Mouse (Mus musculus) hindbrain, postnatal 0 days (tissue): ENCODE measurements at regions not wholly inside any gene's neighbourhood (a gene's known extent, or its start where the extent isn't known, plus 50 kb on each side); places are given as distances from the start of the nearest gene placed in this dataset.

Experiments
- ATAC-seq: fragments of 200-750 bp; cut with Nextera tagmentation; 2 replicates; pipeline ENCODE4 v1.8.0; 2017; ENCODE audit warnings: mild to moderate bottlenecking, moderate TSS enrichment, moderate library complexity
- DNase-seq: peaks from one replicate; pipeline ENCODE4 v3.0.0-alpha.2; 2015; ENCODE audit warnings: low spot score
- H3K27ac ChIP-seq: fragments of 300-500 bp; sonication (generic); 2 replicates; pipeline ENCODE4 v1.5.1; 2014; ENCODE audit warnings: mild to moderate bottlenecking
- H3K27me3 ChIP-seq: fragments of 300-500 bp; sonication (generic); 2 replicates; pipeline ENCODE4 v1.6.1; 2014; ENCODE audit warnings: low read length, mixed read lengths; ENCODE audit not compliant: insufficient read depth
- H3K36me3 ChIP-seq: fragments of 300-500 bp; sonication (generic); 2 replicates; pipeline ENCODE4 v1.6.1; 2014; ENCODE audit warnings: low read length, mixed read lengths; ENCODE audit not compliant: insufficient read depth
- H3K4me1 ChIP-seq: fragments of 300-500 bp; sonication (generic); 2 replicates; pipeline ENCODE4 v1.6.1; 2014; ENCODE audit warnings: antibody characterized with exemption, low read length, mixed read lengths; ENCODE audit not compliant: insufficient read depth
- H3K4me2 ChIP-seq: fragments of 300-500 bp; sonication (generic); 2 replicates; pipeline ENCODE4 v1.6.1; 2014; ENCODE audit warnings: low read depth, mild to moderate bottlenecking, low read length, moderate library complexity, mixed read lengths
- H3K4me3 ChIP-seq: fragments of 300-500 bp; sonication (generic); 2 replicates; pipeline ENCODE4 v1.5.1; 2014; ENCODE audit warnings: low read length
- H3K9ac ChIP-seq: fragments of 300-500 bp; sonication (generic); replicated peaks from 2 replicates; pipeline ENCODE4 v1.6.1; 2014; ENCODE audit warnings: mild to moderate bottlenecking, low read length, moderate library complexity, mixed read lengths
- H3K9me3 ChIP-seq: fragments of 300-500 bp; sonication (generic); 2 replicates; pipeline ENCODE4 v1.6.1; 2016; ENCODE audit warnings: low read length, mixed read lengths
- CTCF ChIP-seq: IDR thresholded peaks from 2 replicates; pipeline ENCODE4 v1.5.1; 2016; ENCODE audit warnings: antibody characterized with exemption, control low read depth, low read depth
- WGBS: fragments of 180-500 bp; shearing (Covaris S2); extraction: QIAGEN DNeasy Blood & Tissue Kit; methylation state at CpG from one replicate; pipeline ENCODE4 v1.1.7; 2014; 5-methylcytosine and 5-hydroxymethylcytosine counted together

GRCm38 (mm10) chr13:110652201-110652600 is 257.4 kb downstream of the Plk2 start:
- Histone ChIP-seq H3K9ac (no peak overlapping the region), H3K9me3 (no peaks in the 10 kb centered on the region), H3K27me3 (no peaks in the 10 kb centered on the region), H3K36me3 (no peaks in the 10 kb centered on the region), H3K27ac (no peak overlapping the region), H3K4me2 (no peak overlapping the region), H3K4me3 (no peak overlapping the region), H3K4me1 (no peaks in the 10 kb centered on the region; the same call in 1 of the 2 replicates)
- no peak for TF ChIP-seq CTCF
- no peak for ATAC-seq
- DNase-seq = peak; percentile 13
- WGBS = 55% methylated on average over 7 of the region's 7 CpGs

GRCm38 (mm10) chr13:110665073-110665800 is 270.4 kb downstream of the Plk2 start:
- WGBS = 68% methylated on average over 2 of the region's 2 CpGs
- ATAC-seq = no peak
- Histone ChIP-seq H3K36me3 (no peaks in the 10 kb centered on the region), H3K27ac (no peak overlapping the region), H3K4me1 (no peaks in the 10 kb centered on the region), H3K9ac (no peak overlapping the region), H3K9me3 (no peaks in the 10 kb centered on the region), H3K4me3 (no peak overlapping the region), H3K4me2 (no peak overlapping the region), H3K27me3 (no peaks in the 10 kb centered on the region)
- no peak for DNase-seq
- no peak for TF ChIP-seq CTCF

GRCm38 (mm10) chr13:110667276-110667956 is 272.6 kb downstream of the Plk2 start:
- H3K9ac ChIP-seq = no peak overlapping the region
- DNase-seq = peak; percentile 20

GRCm38 (mm10) chr13:110673536-110673935 is 278.7 kb downstream of the Plk2 start:
- no peak overlapping the region for H3K9ac ChIP-seq
- H3K36me3 ChIP-seq = no peaks in the 10 kb centered on the region
- H3K9me3 ChIP-seq = no peaks in the 10 kb centered on the region
- no peak for DNase-seq
- TF ChIP-seq CTCF = no peak
- ATAC-seq = no peak
- no peak overlapping the region for H3K27ac ChIP-seq
- no peaks in the 10 kb centered on the region for H3K4me1 ChIP-seq
- H3K4me3 ChIP-seq = no peak overlapping the region
- no peaks in the 10 kb centered on the region for H3K27me3 ChIP-seq
- 76% methylated on average over 2 of the region's 2 CpGs for WGBS
- no peak overlapping the region for H3K4me2 ChIP-seq

More at GRCm38 (mm10) chr13:110667276-110667956, 272.6 kb downstream of the Plk2 start:
- no peak for TF ChIP-seq CTCF
- Histone ChIP-seq H3K27ac (no peak overlapping the region), H3K36me3 (no peaks in the 10 kb centered on the region), H3K27me3 (no peaks in the 10 kb centered on the region), H3K9me3 (no peaks in the 10 kb centered on the region), H3K4me3 (no peak overlapping the region), H3K4me2 (no peak overlapping the region), H3K4me1 (no peaks in the 10 kb centered on the region)
- 57% methylated on average over 7 of the region's 7 CpGs for WGBS
- ATAC-seq = no peak

- Histone ChIP-seq H3K4me3 (no peak overlapping the region), H3K4me2 (no peak overlapping the region), H3K9me3 (no peaks in the 10 kb centered on the region), H3K36me3 (no peaks in the 10 kb centered on the region), H3K9ac (no peak overlapping the region), H3K27ac (no peak overlapping the region), H3K27me3 (no peaks in the 10 kb centered on the region), H3K4me1 (no peaks in the 10 kb centered on the region)
- 78% methylated on average over 11 of the region's 11 CpGs for WGBS
- TF ChIP-seq CTCF = no peak
- ATAC-seq (no peak), DNase-seq (no peak)
Observed at GRCm38 (mm10) chr13:110683259-110684041, 288.6 kb downstream of the Plk2 start.

GRCm38 (mm10) chr13:110688796-110689195 is 293.9 kb downstream of the Plk2 start:
- Histone ChIP-seq H3K9me3 (no peaks in the 10 kb centered on the region), H3K36me3 (no peaks in the 10 kb centered on the region), H3K4me3 (no peak overlapping the region), H3K27ac (no peak overlapping the region), H3K9ac (no peak overlapping the region), H3K4me1 (peaks cover 7% of the 10 kb centered on the region; the same call in 1 of the 2 replicates), H3K27me3 (no peaks in the 10 kb centered on the region), H3K4me2 (no peak overlapping the region)
- 69% methylated on average over 3 of the region's 3 CpGs for WGBS
- ATAC-seq = no peak
- TF ChIP-seq CTCF = no peak
- DNase-seq = no peak
